Mouse (Mus musculus) gastrocnemius, adult 2 months (tissue): ENCODE measurements at regions not wholly inside any gene's neighbourhood (a gene's known extent, or its start where the extent isn't known, plus 50 kb on each side); places are given as distances from the start of the nearest gene placed in this dataset.
A peak's percentile ranks its signal among the peaks of the same experiment; 100 is the strongest.

Experiments
- DNase-seq: peaks from one replicate; pipeline ENCODE4 v3.0.0; 2022
- H3K27ac ChIP-seq: fragments of 200-600 bp; 2 replicates; pipeline ENCODE4 v1.8.1; 2022; ENCODE audit warnings: mild to moderate bottlenecking
- H3K4me3 ChIP-seq: fragments of 200-600 bp; 2 replicates; pipeline ENCODE4 v1.8.1; 2022; ENCODE audit warnings: mild to moderate bottlenecking, moderate library complexity
- CTCF ChIP-seq: fragments of 200-600 bp; IDR thresholded peaks from 2 replicates; pipeline ENCODE4 v1.8.1; 2022; ENCODE audit warnings: antibody characterized with exemption, mild to moderate bottlenecking, moderate library complexity
- intact Hi-C: fragments of 180-260 bp; cut with DNase I; formaldehyde crosslinking; loops from one replicate; pipeline ENCODE4 v1.15.1; 2025

GRCm38 (mm10) chr14:67584456-67585048 lies 1575.5 kb upstream of the Gulo start:
- TF ChIP-seq CTCF: peak; percentile 6; the same call in 1 of the 2 replicates
- no peak for DNase-seq
- H3K27ac ChIP-seq: no peak overlapping the region
- intact Hi-C loops: no loop called here
- H3K4me3 ChIP-seq: no peak overlapping the region

- Histone ChIP-seq H3K4me3 (no peak overlapping the region), H3K27ac (no peak overlapping the region)
- intact Hi-C loops: no loop called here
- TF ChIP-seq CTCF: no peak
- no peak for DNase-seq
These were observed 1573.3 kb upstream of the Gulo start for GRCm38 (mm10) chr14:67582201-67582782.

- no peak for TF ChIP-seq CTCF
- DNase-seq: no peak
- intact Hi-C loops: no loop called here
- H3K27ac ChIP-seq: no peak overlapping the region
- no peak overlapping the region for H3K4me3 ChIP-seq
These were observed 1565.4 kb upstream of the Gulo start for GRCm38 (mm10) chr14:67574346-67574949.

- H3K27ac ChIP-seq: no peak overlapping the region
- no peak for TF ChIP-seq CTCF
- intact Hi-C loops: no loop called here
- H3K4me3 ChIP-seq: no peak overlapping the region
- no peak for DNase-seq
These were observed 1564.5 kb upstream of the Gulo start for GRCm38 (mm10) chr14:67573451-67573995.

GRCm38 (mm10) chr14:67569744-67570322 lies 1560.8 kb upstream of the Gulo start:
- intact Hi-C loops: no loop called here
- TF ChIP-seq CTCF: no peak
- H3K27ac ChIP-seq: no peak overlapping the region

GRCm38 (mm10) chr14:67568896-67569743 lies 1560.1 kb upstream of the Gulo start:
- H3K27ac ChIP-seq: no peak overlapping the region
- no peak overlapping the region for H3K4me3 ChIP-seq
- intact Hi-C loops: no loop called here
- no peak for TF ChIP-seq CTCF
- DNase-seq: no peak

More at GRCm38 (mm10) chr14:67569744-67570322, 1560.8 kb upstream of the Gulo start:
- no peak overlapping the region for H3K4me3 ChIP-seq
- DNase-seq: no peak

GRCm38 (mm10) chr14:67554897-67555296 lies 1545.9 kb upstream of the Gulo start:
- no peak overlapping the region for H3K27ac ChIP-seq
- no peak for TF ChIP-seq CTCF
- intact Hi-C loops: no loop called here
- no peak overlapping the region for H3K4me3 ChIP-seq
- DNase-seq: no peak

- no peak for TF ChIP-seq CTCF
- Histone ChIP-seq H3K4me3 (no peak overlapping the region), H3K27ac (no peak overlapping the region)
- intact Hi-C loops: no loop called here
- no peak for DNase-seq
These were observed 1541.6 kb upstream of the Gulo start for GRCm38 (mm10) chr14:67550462-67551185.

GRCm38 (mm10) chr14:67548750-67549149 lies 1539.7 kb upstream of the Gulo start:
- no peak for DNase-seq

GRCm38 (mm10) chr14:67545036-67545435 lies 1536.0 kb upstream of the Gulo start:
- no peak for TF ChIP-seq CTCF
- DNase-seq: peak; percentile 38
- intact Hi-C loops: no loop called here
- Histone ChIP-seq H3K27ac (peak overlapping the region; percentile 60), H3K4me3 (no peak overlapping the region)

More at GRCm38 (mm10) chr14:67548750-67549149, 1539.7 kb upstream of the Gulo start:
- no peak overlapping the region for H3K4me3 ChIP-seq
- intact Hi-C loops: no loop called here
- no peak overlapping the region for H3K27ac ChIP-seq
- peak; percentile 60 for TF ChIP-seq CTCF

- Histone ChIP-seq H3K27ac (no peak overlapping the region; the same call in 1 of the 2 replicates), H3K4me3 (no peak overlapping the region)
- no peak for TF ChIP-seq CTCF
- intact Hi-C loops: no loop called here
- DNase-seq: peak; percentile 42
These were observed 1532.3 kb upstream of the Gulo start for GRCm38 (mm10) chr14:67541271-67541711.
